Mouse (Mus musculus) cortical plate, adult 2 months (tissue): ENCODE data around the gene Gm5458.

Source experiments
- CTCF ChIP-seq: fragments of 200-500 bp; IDR thresholded peaks from 2 replicates; pipeline ENCODE4 v1.5.1; 2011; ENCODE audit warnings: mild to moderate bottlenecking, control low read depth, low read length; ENCODE audit not compliant: insufficient read depth; ENCODE audit errors: extremely low read depth
- POLR2A ChIP-seq: fragments of 200-500 bp; IDR thresholded peaks from 2 replicates; pipeline ENCODE4 v1.6.1; 2011; ENCODE audit warnings: mild to moderate bottlenecking, low read length, control low read depth; ENCODE audit not compliant: insufficient read depth; ENCODE audit errors: extremely low read depth

DNA sequence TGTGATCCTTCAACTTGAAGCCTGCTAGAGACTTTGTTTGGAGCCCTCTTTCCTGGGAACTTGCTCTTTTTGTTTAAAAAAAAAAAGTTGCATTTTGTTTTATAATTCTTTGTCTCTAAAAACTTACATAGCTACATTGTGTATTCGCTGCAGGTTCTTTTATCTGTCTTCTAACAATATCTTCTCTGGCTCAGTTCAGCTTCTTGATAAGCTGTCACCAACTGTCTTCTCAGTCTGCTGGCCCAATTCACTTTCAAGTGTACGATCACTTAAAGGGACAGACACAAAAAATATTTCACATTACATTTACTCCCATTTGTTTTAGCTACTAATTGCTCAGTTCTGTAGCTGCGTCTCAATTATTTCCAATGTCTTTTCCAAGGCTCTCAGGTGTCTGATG is 43.9 kb upstream of the Gm5458 start:
- no peak for TF ChIP-seq POLR2A
- TF ChIP-seq CTCF: no peak
